8 mouse cellular contexts compared by ENCODE assay signal in genomic region chr2:76968919-76969318, GRCm38 (mm10). TPM values are rescaled to one million over a fixed set of nuclear protein-coding genes. Genes with fewer than 3 reads are reported as not detected.
DNase-seq lines count a peak whose midpoint lies in the region; ATAC-seq lines count a peak whose summit lies in the region.

No protein-coding gene starts in this region.

- peaks cover 3% of the 10 kb centered on the region for H3K4me1 ChIP-seq in hindbrain, embryonic 16.5 days (ENCODE audit: control insufficient read depth, insufficient read depth, low read depth, low read length)

- no peaks in the 10 kb centered on the region for H3K36me3 ChIP-seq in hindbrain, embryonic 16.5 days (ENCODE audit: control insufficient read depth, insufficient read depth, low read length)

- H3K27ac ChIP-seq in hindbrain, embryonic 16.5 days (ENCODE audit: low read depth, low read length): no peak overlapping the region

- no peak overlapping the region for H3K4me2 ChIP-seq in hindbrain, embryonic 16.5 days (ENCODE audit: low read length)

- peak; percentile 67 for DNase-seq in Muller cell, postnatal 12 days (ENCODE audit: inconsistent ontology term)
- DNase-seq in brain, adult 2 months (ENCODE audit: low read depth, low spot score): peak; percentile 86
- peak; percentile 24 for DNase-seq in fibroblast of lung, adult 2 months (ENCODE audit: low read depth)
- DNase-seq in left cerebral cortex, adult 11 months (ENCODE audit: low spot score): peak; percentile 30
- DNase-seq in right cerebral cortex, postnatal 14 days: peak; percentile 86
- no peak for DNase-seq in natural killer cell, adult 2 months (ENCODE audit: low spot score in 2 of 2)

- no peaks in the 10 kb centered on the region for H3K27me3 ChIP-seq in hindbrain, embryonic 16.5 days (replicated peaks; ENCODE audit: control insufficient read depth, insufficient read depth, low read length)

- WGBS in hindbrain, embryonic 16.5 days: 36% methylated on average over 8 of the region's 8 CpGs

- H3K9me3 ChIP-seq in hindbrain, embryonic 16.5 days (ENCODE audit: control insufficient read depth, low read length): no peaks in the 10 kb centered on the region

- ATAC-seq in hindbrain, embryonic 16.5 days: peak; percentile 88
- peak; percentile 92 for ATAC-seq in megakaryocyte progenitor cell, adult 5-6 weeks (replicated peaks; ENCODE audit: poor library complexity)

- no peak overlapping the region for H3K9ac ChIP-seq in hindbrain, embryonic 16.5 days (ENCODE audit: low read depth, low read length)

- H3K4me3 ChIP-seq in hindbrain, embryonic 16.5 days (ENCODE audit: low read length): no peak overlapping the region

RNA-seq across cellular contexts. Expression of gene Ttn, which starts 13.4 kb away (rescaled TPM):
- 0.41 and 7.7 TPM in 2 replicates for polyA plus RNA-seq in hindbrain, embryonic 16.5 days (2015; fragmentation: Nextera tagmentation; extraction: Ambion mirVana)
- total RNA-seq in megakaryocyte progenitor cell, adult 5-6 weeks (2015): 0.02 and 0.10 TPM in 2 replicates
- total RNA-seq in megakaryocyte progenitor cell, adult 5-6 weeks (2017): 0.03 TPM in 1 of 2 replicates, not detected in the other

Comparison
In these comparisons a context has a peak if more than half of its experiments do, and no peak if none do; other contexts are left out.
1. DNase-seq: peak in Muller cell, postnatal 12 days (single experiment), brain, adult 2 months (single experiment), fibroblast of lung, adult 2 months (single experiment), left cerebral cortex, adult 11 months (single experiment) and right cerebral cortex, postnatal 14 days (single experiment); none in natural killer cell, adult 2 months (0 of 2).